Mouse (Mus musculus): ENCODE data around the gene Guca1a. TPM values are rescaled to one million over a fixed set of nuclear protein-coding genes. Genes with fewer than 3 reads are reported as not detected.

The Guca1a gene
- polyA plus RNA-seq, 1 experiment from 2014 or later = 1.8 TPM

DNA sequence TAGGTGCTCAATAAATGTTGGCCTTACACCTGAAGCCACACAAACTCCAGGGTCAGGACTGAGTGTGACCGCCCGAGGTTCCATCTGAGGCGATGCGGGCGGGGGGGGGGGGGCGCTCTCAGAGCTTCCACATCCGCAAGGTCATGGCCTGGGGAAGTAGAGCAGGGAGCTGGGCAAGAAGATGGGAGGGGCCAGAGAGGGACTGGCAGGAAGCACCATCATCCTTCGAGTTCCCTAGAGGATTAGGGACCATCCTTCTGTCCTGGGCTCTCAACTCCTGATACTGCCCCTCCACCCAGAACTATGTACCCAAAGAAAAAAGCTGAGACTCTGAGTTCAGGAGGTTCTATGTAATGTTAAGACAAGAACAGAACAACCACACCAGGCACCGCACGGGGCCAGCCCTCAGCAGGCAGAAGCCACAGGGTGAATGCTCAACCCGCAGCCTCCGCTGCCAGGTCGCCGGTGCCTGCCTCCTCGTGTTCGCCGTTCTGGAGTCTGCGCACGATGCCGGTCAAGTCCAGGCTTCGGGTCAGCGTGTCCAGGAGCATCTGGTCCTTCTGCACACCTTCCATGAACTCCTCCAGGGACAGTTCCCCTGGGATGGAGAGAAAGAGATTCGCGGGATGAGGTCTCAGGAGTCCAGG, 6.0 kb downstream of the Guca1a start:
- peak overlapping the region; percentile 46 for H3K4me3 ChIP-seq (ENCODE audit: low read length)
- H3K27ac ChIP-seq (ENCODE audit: low read length) = no peak overlapping the region
- H3K9me3 ChIP-seq (ENCODE audit: control insufficient read depth, low read length) = no peaks in the 10 kb centered on the region; the same call in 1 of the 2 replicates
- peaks cover 14% of the 10 kb centered on the region for H3K4me1 ChIP-seq (replicated peaks; ENCODE audit: control insufficient read depth, insufficient read depth, low read length)
- ATAC-seq (ENCODE audit: low read depth) = 0 out of 2 replicates have a peak, but pooled peaks have one; percentile 11
- H3K36me3 ChIP-seq (ENCODE audit: control insufficient read depth, insufficient read depth, low read length) = no peaks in the 10 kb centered on the region
- H3K9ac ChIP-seq (ENCODE audit: low read length) = 0 out of 2 replicates have a peak overlapping the region, but pooled peaks have one; percentile 57
- 17% methylated on average over 23 of the region's 24 CpGs for WGBS
- peak overlapping the region; percentile 74 for H3K4me2 ChIP-seq (ENCODE audit: low read depth, low read length)
- peaks cover 11% of the 10 kb centered on the region; the same call in 1 of the 2 replicates for H3K27me3 ChIP-seq (ENCODE audit: control insufficient read depth, insufficient read depth, low read depth, low read length)

- no peak for ATAC-seq (ENCODE audit: low read depth)
Observed at GRCm38 (mm10) chr17:47386649-47387048, 13.7 kb downstream of the Guca1a start.

DNA sequence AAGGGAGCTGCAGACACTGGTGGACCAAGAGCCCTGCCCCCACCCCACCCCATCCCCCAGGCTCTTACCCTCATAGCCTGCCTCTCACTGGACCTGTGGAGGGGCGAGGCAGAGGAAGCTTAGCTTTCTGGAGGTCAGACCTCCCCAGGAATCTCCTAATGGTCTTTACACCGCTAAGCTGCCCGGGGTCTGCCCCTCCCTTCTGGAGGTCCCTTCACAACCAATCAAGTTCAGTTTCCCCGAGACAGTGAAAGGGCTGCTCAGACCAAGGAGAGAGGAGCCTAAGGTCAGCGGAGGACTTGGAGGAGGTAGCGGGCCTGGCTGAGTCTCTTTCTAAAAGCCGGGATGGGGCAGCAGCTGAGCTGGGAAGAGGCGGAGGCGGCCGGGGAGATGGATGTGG, 15.2 kb downstream of the Guca1a start, which contains the start of gene Guca1b:
Guca1b (plus strand) TSS at position 249 of the 400 bp plus-strand sequence.
- H3K27ac ChIP-seq (ENCODE audit: low read length) = no peak within 1 kb of the TSS
- no peaks in the 10 kb centered on the region for H3K4me1 ChIP-seq (replicated peaks; ENCODE audit: control insufficient read depth, insufficient read depth, low read length)
- no peaks in the 10 kb centered on the region for H3K27me3 ChIP-seq (ENCODE audit: control insufficient read depth, insufficient read depth, low read depth, low read length)
- H3K9ac ChIP-seq (ENCODE audit: low read length) = no peak within 1 kb of the TSS
- no peaks in the 10 kb centered on the region; the same call in 1 of the 2 replicates for H3K9me3 ChIP-seq (ENCODE audit: control insufficient read depth, low read length)
- ATAC-seq (ENCODE audit: low read depth) = no peak
- no peaks in the 10 kb centered on the region; the same call in 1 of the 2 replicates for H3K36me3 ChIP-seq (ENCODE audit: control insufficient read depth, insufficient read depth, low read length)
- 32% methylated on average over 10 of the region's 10 CpGs for WGBS
- no peak within 1 kb of the TSS for H3K4me2 ChIP-seq (ENCODE audit: low read depth, low read length)
- no peak within 1 kb of the TSS for H3K4me3 ChIP-seq (ENCODE audit: low read length)

More at GRCm38 (mm10) chr17:47386649-47387048, 13.7 kb downstream of the Guca1a start:
- no peaks in the 10 kb centered on the region for H3K4me1 ChIP-seq (replicated peaks; ENCODE audit: control insufficient read depth, insufficient read depth, low read length)
- H3K9me3 ChIP-seq (ENCODE audit: control insufficient read depth, low read length) = no peaks in the 10 kb centered on the region; the same call in 1 of the 2 replicates
- 62% methylated on average over 4 of the region's 4 CpGs for WGBS
- no peak overlapping the region for H3K9ac ChIP-seq (ENCODE audit: low read length)
- H3K36me3 ChIP-seq (ENCODE audit: control insufficient read depth, insufficient read depth, low read length) = no peaks in the 10 kb centered on the region
- H3K27ac ChIP-seq (ENCODE audit: low read length) = no peak overlapping the region
- no peak overlapping the region for H3K4me2 ChIP-seq (ENCODE audit: low read depth, low read length)
- no peak overlapping the region for H3K4me3 ChIP-seq (ENCODE audit: low read length)
- H3K27me3 ChIP-seq (ENCODE audit: control insufficient read depth, insufficient read depth, low read depth, low read length) = no peaks in the 10 kb centered on the region

DNA sequence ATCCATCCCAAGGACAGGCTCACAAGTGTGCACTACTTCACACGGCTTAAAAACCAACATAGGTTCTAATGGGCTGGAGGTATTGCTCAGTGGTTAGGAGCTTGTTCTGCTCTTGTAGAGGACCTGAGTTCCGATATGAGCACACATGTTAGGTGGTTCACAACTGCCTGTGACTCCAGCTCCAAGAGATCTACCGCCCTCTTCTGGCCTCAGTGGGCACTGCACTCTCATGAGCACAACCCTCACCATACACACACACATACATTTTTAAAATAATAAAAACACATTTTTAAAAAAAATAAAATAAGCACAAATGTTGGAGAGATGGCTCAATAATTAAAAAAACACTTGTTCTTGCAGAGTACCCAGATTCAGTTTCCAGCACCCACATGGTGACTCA, 16.3 kb downstream of the Guca1a start:
- Histone ChIP-seq H3K9me3 (ENCODE audit: control insufficient read depth, low read length) (no peaks in the 10 kb centered on the region; the same call in 1 of the 2 replicates), H3K4me1 (replicated peaks; ENCODE audit: control insufficient read depth, insufficient read depth, low read length) (no peaks in the 10 kb centered on the region), H3K4me3 (ENCODE audit: low read length) (no peak overlapping the region), H3K27me3 (ENCODE audit: control insufficient read depth, insufficient read depth, low read depth, low read length) (no peaks in the 10 kb centered on the region), H3K36me3 (ENCODE audit: control insufficient read depth, insufficient read depth, low read length) (peaks cover 6% of the 10 kb centered on the region; the same call in 1 of the 2 replicates), H3K9ac (ENCODE audit: low read length) (no peak overlapping the region), H3K27ac (ENCODE audit: low read length) (no peak overlapping the region), H3K4me2 (ENCODE audit: low read depth, low read length) (no peak overlapping the region)
- ATAC-seq (ENCODE audit: low read depth) = no peak
- 90% methylated on average over 3 of the region's 3 CpGs for WGBS

- Histone ChIP-seq H3K27ac (ENCODE audit: low read length) (no peak overlapping the region), H3K4me3 (ENCODE audit: low read length) (no peak overlapping the region), H3K9me3 (ENCODE audit: control insufficient read depth, low read length) (no peaks in the 10 kb centered on the region; the same call in 1 of the 2 replicates), H3K4me1 (replicated peaks; ENCODE audit: control insufficient read depth, insufficient read depth, low read length) (no peaks in the 10 kb centered on the region), H3K4me2 (ENCODE audit: low read depth, low read length) (no peak overlapping the region), H3K36me3 (ENCODE audit: control insufficient read depth, insufficient read depth, low read length) (peaks cover 8% of the 10 kb centered on the region; the same call in 1 of the 2 replicates), H3K27me3 (ENCODE audit: control insufficient read depth, insufficient read depth, low read depth, low read length) (no peaks in the 10 kb centered on the region), H3K9ac (ENCODE audit: low read length) (no peak overlapping the region)
- no peak for ATAC-seq (ENCODE audit: low read depth)
- WGBS = 67% methylated on average over 4 of the region's 4 CpGs
Observed at GRCm38 (mm10) chr17:47383266-47383665, 17.1 kb downstream of the Guca1a start.

GRCm38 (mm10) chr17:47381917-47382316, 18.5 kb downstream of the Guca1a start:
- H3K27me3 ChIP-seq (ENCODE audit: control insufficient read depth, insufficient read depth, low read depth, low read length) = no peaks in the 10 kb centered on the region
- no peak for ATAC-seq (ENCODE audit: low read depth)
- WGBS = 88% methylated on average over 11 of the region's 11 CpGs
- H3K4me1 ChIP-seq (replicated peaks; ENCODE audit: control insufficient read depth, insufficient read depth, low read length) = no peaks in the 10 kb centered on the region
- H3K4me3 ChIP-seq (ENCODE audit: low read length) = no peak overlapping the region
- no peak overlapping the region for H3K9ac ChIP-seq (ENCODE audit: low read length)
- no peaks in the 10 kb centered on the region; the same call in 1 of the 2 replicates for H3K9me3 ChIP-seq (ENCODE audit: control insufficient read depth, low read length)
- H3K27ac ChIP-seq (ENCODE audit: low read length) = no peak overlapping the region
- no peak overlapping the region for H3K4me2 ChIP-seq (ENCODE audit: low read depth, low read length)
- H3K36me3 ChIP-seq (ENCODE audit: control insufficient read depth, insufficient read depth, low read length) = peaks cover 13% of the 10 kb centered on the region; the same call in 1 of the 2 replicates

GRCm38 (mm10) chr17:47378133-47378532, 22.3 kb downstream of the Guca1a start:
- H3K4me1 ChIP-seq (replicated peaks; ENCODE audit: control insufficient read depth, insufficient read depth, low read length) = no peaks in the 10 kb centered on the region
- no peak overlapping the region for H3K9ac ChIP-seq (ENCODE audit: low read length)
- H3K4me3 ChIP-seq (ENCODE audit: low read length) = no peak overlapping the region
- H3K9me3 ChIP-seq (ENCODE audit: control insufficient read depth, low read length) = no peaks in the 10 kb centered on the region
- 80% methylated on average over 15 of the region's 15 CpGs for WGBS
- no peak for ATAC-seq (ENCODE audit: low read depth)
- no peak overlapping the region for H3K27ac ChIP-seq (ENCODE audit: low read length)
- H3K36me3 ChIP-seq (ENCODE audit: control insufficient read depth, insufficient read depth, low read length) = peaks cover 26% of the 10 kb centered on the region
- H3K4me2 ChIP-seq (ENCODE audit: low read depth, low read length) = no peak overlapping the region
- no peaks in the 10 kb centered on the region for H3K27me3 ChIP-seq (ENCODE audit: control insufficient read depth, insufficient read depth, low read depth, low read length)

- no peaks in the 10 kb centered on the region for H3K9me3 ChIP-seq (ENCODE audit: control insufficient read depth, low read length)
- H3K4me1 ChIP-seq (replicated peaks; ENCODE audit: control insufficient read depth, insufficient read depth, low read length) = no peaks in the 10 kb centered on the region
- H3K4me3 ChIP-seq (ENCODE audit: low read length) = no peak overlapping the region
- 84% methylated on average over 6 of the region's 6 CpGs for WGBS
- peaks cover 30% of the 10 kb centered on the region for H3K36me3 ChIP-seq (ENCODE audit: control insufficient read depth, insufficient read depth, low read length)
- H3K9ac ChIP-seq (ENCODE audit: low read length) = no peak overlapping the region
- no peak overlapping the region for H3K4me2 ChIP-seq (ENCODE audit: low read depth, low read length)
- ATAC-seq (ENCODE audit: low read depth) = no peak
- no peak overlapping the region for H3K27ac ChIP-seq (ENCODE audit: low read length)
- H3K27me3 ChIP-seq (ENCODE audit: control insufficient read depth, insufficient read depth, low read depth, low read length) = no peaks in the 10 kb centered on the region
Observed at GRCm38 (mm10) chr17:47376779-47377280, 23.6 kb downstream of the Guca1a start.

DNA sequence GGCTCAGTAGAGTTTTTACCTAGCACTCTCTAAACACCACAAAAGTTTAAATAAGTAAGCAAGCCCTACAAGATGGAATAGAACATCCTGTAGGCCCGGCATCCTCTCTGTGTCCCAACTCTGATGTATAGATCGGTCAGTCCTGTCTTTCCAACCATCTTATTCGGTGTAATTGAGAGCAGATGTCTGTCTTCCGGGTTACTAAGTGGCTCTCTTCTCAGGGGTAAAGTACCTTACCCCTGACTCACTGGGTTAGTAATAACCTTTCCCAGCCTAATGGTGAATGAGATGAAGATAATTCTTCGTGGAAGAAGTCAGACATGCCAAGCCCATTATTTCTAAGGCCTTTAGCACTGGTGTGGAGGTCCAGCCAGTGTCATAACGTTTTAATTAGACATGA, 26.4 kb downstream of the Guca1a start:
- ATAC-seq (ENCODE audit: low read depth) = no peak
- peaks cover 24% of the 10 kb centered on the region for H3K36me3 ChIP-seq (ENCODE audit: control insufficient read depth, insufficient read depth, low read length)
- WGBS = 86% methylated on average over 6 of the region's 6 CpGs
- 0 out of 2 replicates have a peak, but pooled peaks cover 2% of the 10 kb centered on the region for H3K4me1 ChIP-seq (replicated peaks; ENCODE audit: control insufficient read depth, insufficient read depth, low read length)
- no peaks in the 10 kb centered on the region for H3K27me3 ChIP-seq (ENCODE audit: control insufficient read depth, insufficient read depth, low read depth, low read length)
- no peaks in the 10 kb centered on the region for H3K9me3 ChIP-seq (ENCODE audit: control insufficient read depth, low read length)
- no peak overlapping the region for H3K9ac ChIP-seq (ENCODE audit: low read length)
- no peak overlapping the region for H3K4me2 ChIP-seq (ENCODE audit: low read depth, low read length)
- no peak overlapping the region for H3K4me3 ChIP-seq (ENCODE audit: low read length)
- no peak overlapping the region for H3K27ac ChIP-seq (ENCODE audit: low read length)
